Mouse (Mus musculus) olfactory bulb, adult 2 months (tissue): Measurements from ENCODE around the gene Lax1. TPM values are rescaled to one million over a fixed set of nuclear protein-coding genes. Genes with fewer than 3 reads are reported as not detected.
A peak's percentile ranks its signal among the peaks of the same experiment; 100 is the strongest.

Experiments
- H3K27ac ChIP-seq: fragments of 200-500 bp; 2 replicates; pipeline ENCODE4 v1.5.1; 2012; ENCODE audit warnings: low read depth, low read length; ENCODE audit not compliant: insufficient read depth
- H3K4me1 ChIP-seq: fragments of 200-500 bp; 2 replicates; pipeline ENCODE4 v1.6.1; 2012; ENCODE audit warnings: low read length; ENCODE audit not compliant: control insufficient read depth, insufficient read depth
- H3K4me3 ChIP-seq: fragments of 200-500 bp; 2 replicates; pipeline ENCODE4 v1.5.1; 2012; ENCODE audit warnings: mild to moderate bottlenecking, low read depth, low read length, moderate library complexity; ENCODE audit not compliant: insufficient read depth
- CTCF ChIP-seq: fragments of 200-500 bp; IDR thresholded peaks from 2 replicates; pipeline ENCODE4 v1.5.1; 2012; ENCODE audit warnings: low read depth, mild to moderate bottlenecking, low read length, moderate library complexity; ENCODE audit not compliant: insufficient read depth
- POLR2A ChIP-seq: fragments of 200-500 bp; IDR thresholded peaks from 2 replicates; pipeline ENCODE4 v1.6.1; 2012; ENCODE audit warnings: mild to moderate bottlenecking, low read depth, low read length, moderate library complexity; ENCODE audit not compliant: insufficient read depth
- WGBS: fragments of 180-500 bp; shearing (Covaris S2); methylation state at CpG from one replicate; pipeline ENCODE4 v1.1.7; 2018; 5-methylcytosine and 5-hydroxymethylcytosine counted together
- polyA plus RNA-seq: library from polyadenylated mRNA; stranded (reverse); fragments of >200 nt; gene quantifications from 2 replicates; pipeline ENCODE4 v1.2.4, GENCODE M21; 2012; ENCODE audit warnings: low replicate concordance; ENCODE audit not compliant: missing spikeins, insufficient read depth, insufficient read length

Lax1 gene
- not detected in 2 replicates for polyA plus RNA-seq

- H3K27ac ChIP-seq, result no peak within 1 kb of the TSS
- 74% methylated on average over 6 of the region's 6 CpGs for WGBS
- TF ChIP-seq CTCF, result no peak
- TF ChIP-seq POLR2A, result no peak
- H3K4me3 ChIP-seq, result no peak within 1 kb of the TSS
- H3K4me1 ChIP-seq, result peaks cover 5% of the 10 kb centered on the region
Observed at GRCm38 (mm10) chr1:133689897-133690296, at the start of gene Lax1. Gene Lax1, minus strand, starts transcription at chr1:133690108.

DNA sequence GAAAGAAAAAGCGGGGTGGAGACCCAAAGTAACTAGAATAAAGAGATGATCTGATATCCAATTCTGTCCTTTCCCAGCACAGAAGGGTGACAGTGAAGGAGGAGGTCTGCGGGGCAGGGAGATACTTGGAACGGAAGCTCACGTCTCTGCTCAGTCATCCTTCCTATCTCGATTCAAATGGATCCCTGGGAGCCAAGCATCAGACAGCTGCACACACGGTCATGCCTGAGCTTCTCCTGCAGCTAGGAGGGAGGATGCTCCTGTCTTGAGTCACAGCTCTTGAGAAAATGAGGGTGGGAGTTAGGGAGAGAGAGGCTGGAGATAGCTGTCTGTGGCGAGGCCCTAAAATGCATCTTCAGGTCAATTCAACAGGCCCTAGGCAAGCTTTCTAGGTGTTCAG, 46.8 kb upstream of the Lax1 start:
- WGBS, result 61% methylated on average over 7 of the region's 7 CpGs

DNA sequence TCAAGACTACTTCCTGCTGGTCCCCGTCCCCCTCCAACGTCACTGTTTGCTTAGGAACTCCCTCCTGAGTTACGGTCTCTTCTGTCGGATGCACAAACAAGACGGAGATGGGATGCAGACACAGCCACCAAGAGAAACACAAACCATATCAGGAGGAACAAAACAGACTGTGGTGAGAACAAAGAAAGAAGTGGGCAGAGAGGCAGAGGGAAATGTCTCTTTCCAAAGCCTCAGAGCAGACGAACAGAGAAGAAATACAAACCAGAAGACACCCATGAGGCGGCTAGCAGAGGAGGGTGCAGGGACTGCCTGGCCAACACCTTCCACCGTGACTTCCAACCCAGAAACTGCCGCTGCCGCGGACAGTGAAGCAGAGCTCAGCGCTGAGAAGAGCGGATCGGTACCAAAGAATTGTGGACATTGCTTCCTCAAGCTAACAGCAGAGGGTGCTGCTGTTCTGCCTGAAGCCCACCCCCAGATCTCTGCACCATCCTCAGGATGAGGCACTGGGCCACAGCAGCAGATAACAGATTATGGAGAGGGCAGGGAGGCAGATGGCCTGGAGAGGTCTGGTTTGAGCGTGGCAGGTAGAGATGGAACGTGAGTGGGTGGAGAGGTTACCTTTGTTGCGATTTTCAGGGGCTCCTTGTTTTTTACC, 46.2 kb upstream of the Lax1 start:
- peak; percentile 93 for TF ChIP-seq CTCF
- no peak for TF ChIP-seq POLR2A
- Histone ChIP-seq H3K4me3 (peak overlapping the region; percentile 41), H3K27ac (no peak overlapping the region), H3K4me1 (peaks cover 12% of the 10 kb centered on the region)
- 15% methylated on average over 17 of the region's 17 CpGs for WGBS

More for the DNA sequence above, 46.8 kb upstream of the Lax1 start:
- no peak overlapping the region for H3K27ac ChIP-seq
- TF ChIP-seq CTCF (no peak), POLR2A (no peak)
- peaks cover 12% of the 10 kb centered on the region for H3K4me1 ChIP-seq
- H3K4me3 ChIP-seq, result no peak overlapping the region

GRCm38 (mm10) chr1:133732814-133733213, 42.9 kb upstream of the Lax1 start:
- no peak for TF ChIP-seq CTCF
- no peak for TF ChIP-seq POLR2A
- 87% methylated on average over 11 of the region's 11 CpGs for WGBS
- H3K4me1 ChIP-seq, result peaks cover 12% of the 10 kb centered on the region
- H3K27ac ChIP-seq, result no peak overlapping the region
- no peak overlapping the region for H3K4me3 ChIP-seq

DNA sequence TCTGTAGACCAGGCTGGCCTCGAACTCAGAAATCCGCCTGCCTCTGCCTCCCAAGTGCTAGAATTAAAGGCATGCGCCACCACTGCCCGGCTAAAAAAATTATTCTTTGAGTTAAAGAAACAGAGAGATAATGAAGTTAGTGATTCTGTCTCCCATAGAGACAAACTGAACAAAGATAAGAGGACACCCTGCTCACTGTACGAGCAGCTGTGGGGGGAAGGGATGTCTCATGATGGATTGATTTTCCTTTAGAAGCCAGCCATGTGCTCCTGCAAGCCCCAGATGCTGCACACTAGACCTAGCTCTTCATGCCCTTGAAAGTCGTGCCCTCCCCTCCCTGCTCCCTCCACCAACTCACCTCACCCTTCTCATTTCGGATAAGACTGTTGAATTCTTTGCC, 38.4 kb upstream of the Lax1 start:
- 89% methylated on average over 7 of the region's 7 CpGs for WGBS
- no peak for TF ChIP-seq POLR2A
- TF ChIP-seq CTCF, result no peak
- Histone ChIP-seq H3K4me1 (no peaks in the 10 kb centered on the region), H3K4me3 (no peak overlapping the region), H3K27ac (no peak overlapping the region)

GRCm38 (mm10) chr1:133720342-133720741, 30.4 kb upstream of the Lax1 start:
- TF ChIP-seq POLR2A, result no peak
- no peak for TF ChIP-seq CTCF
- 89% methylated on average over 7 of the region's 7 CpGs for WGBS

GRCm38 (mm10) chr1:133718786-133719185, 28.9 kb upstream of the Lax1 start:
- H3K27ac ChIP-seq, result no peak overlapping the region
- no peaks in the 10 kb centered on the region; the same call in 1 of the 2 replicates for H3K4me1 ChIP-seq
- no peak for TF ChIP-seq POLR2A
- no peak for TF ChIP-seq CTCF
- WGBS, result 92% methylated on average over 8 of the region's 8 CpGs
- H3K4me3 ChIP-seq, result no peak overlapping the region

More at GRCm38 (mm10) chr1:133720342-133720741, 30.4 kb upstream of the Lax1 start:
- H3K4me3 ChIP-seq, result no peak overlapping the region
- no peak overlapping the region for H3K27ac ChIP-seq
- H3K4me1 ChIP-seq, result no peaks in the 10 kb centered on the region

GRCm38 (mm10) chr1:133718296-133718695, 28.4 kb upstream of the Lax1 start:
- Histone ChIP-seq H3K4me3 (no peak overlapping the region), H3K27ac (no peak overlapping the region), H3K4me1 (no peaks in the 10 kb centered on the region; the same call in 1 of the 2 replicates)
- TF ChIP-seq CTCF (no peak), POLR2A (no peak)
- WGBS, result 75% methylated on average over 3 of the region's 3 CpGs

DNA sequence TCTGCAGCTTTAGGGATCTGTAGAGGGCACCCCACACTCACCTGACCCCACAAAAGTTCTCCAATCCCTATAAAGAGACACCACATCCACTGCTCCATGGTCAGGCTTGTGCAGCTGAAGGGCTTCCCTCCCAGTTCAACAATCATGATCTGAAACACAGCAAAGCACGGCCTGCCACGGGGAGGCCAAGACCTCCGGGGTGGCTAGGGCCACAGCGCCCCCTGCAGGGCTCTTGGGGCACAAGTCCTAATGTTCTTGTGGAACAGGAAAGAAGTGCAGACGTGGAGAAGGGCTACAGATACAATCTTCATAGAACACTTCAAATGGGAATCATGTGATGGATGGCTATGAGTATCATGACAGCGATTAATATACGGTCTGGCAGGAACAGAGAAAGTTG, 26.6 kb upstream of the Lax1 start:
- TF ChIP-seq POLR2A (no peak), CTCF (0 out of 2 replicates have a peak, but pooled peaks have one; percentile 35)

More for the DNA sequence above, 26.6 kb upstream of the Lax1 start:
- H3K4me1 ChIP-seq, result peaks cover 6% of the 10 kb centered on the region
- 40% methylated on average over 7 of the region's 7 CpGs for WGBS
- no peak overlapping the region for H3K27ac ChIP-seq
- H3K4me3 ChIP-seq, result no peak overlapping the region
